8 mouse cellular contexts compared by ENCODE assay signal in the genomic region with DNA sequence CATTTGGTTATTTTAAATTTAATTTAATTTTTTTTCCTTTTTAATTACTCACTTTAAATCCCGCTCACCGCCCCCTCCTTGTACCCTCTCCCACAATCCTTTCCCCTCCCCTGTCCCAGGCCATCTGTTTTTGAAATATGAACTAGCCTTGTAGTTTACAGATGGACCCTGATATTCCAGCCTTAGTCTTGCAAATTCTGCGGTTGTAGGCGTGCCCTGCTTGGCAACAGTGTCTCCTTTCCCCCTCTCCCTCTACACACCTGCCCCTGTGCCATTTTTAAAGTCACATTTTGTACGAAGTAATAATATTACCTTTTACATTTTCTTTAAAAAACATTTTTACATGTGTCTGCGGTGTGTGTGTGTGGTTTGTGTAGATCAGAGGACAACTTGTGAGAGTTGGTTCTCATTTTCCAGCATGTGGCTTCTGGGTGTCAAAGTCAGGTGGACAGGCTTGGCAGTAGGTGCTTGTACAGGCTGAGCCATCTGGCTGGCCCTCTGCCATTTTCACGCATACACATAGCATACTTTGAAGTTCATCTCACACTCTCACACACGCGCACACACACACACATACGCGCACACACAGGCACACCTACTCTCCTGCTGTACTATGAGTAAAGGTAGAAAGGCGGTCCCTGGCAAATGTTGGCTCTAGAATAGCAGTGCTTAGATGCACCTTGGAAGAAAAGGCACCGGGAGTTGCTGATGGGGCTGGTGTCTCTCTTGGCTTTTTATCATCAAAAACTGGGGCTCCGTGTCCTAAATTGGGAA. TPM values are rescaled to one million over a fixed set of nuclear protein-coding genes. Genes with fewer than 3 reads are reported as not detected.
A peak's percentile ranks its signal among the peaks of the same experiment; 100 is the strongest.
DNase-seq lines count a peak whose midpoint lies in the region; ATAC-seq and TF ChIP-seq lines count a peak whose summit lies in the region.

No protein-coding gene starts in this region.

- DNase-seq in frontal cortex, adult 2 months (ENCODE audit: extremely low spot score in 1 of 2, low spot score in 1 of 2) = peak; percentile 24 to 41
- DNase-seq in frontal cortex, postnatal 14 days (ENCODE audit: low spot score in 2 of 2) = no peak
- DNase-seq in testis, postnatal 14 days (ENCODE audit: low spot score) = peak; percentile 66
- DNase-seq in testis, postnatal 10 days (ENCODE audit: low spot score) = no peak
- DNase-seq in left cerebral cortex, adult 2 months (ENCODE audit: extremely low spot score in 1 of 2, low spot score in 2 of 2) = peak in 1 of 2 experiments; percentile 61
- DNase-seq in thymus, adult 18-20 months = no peak
- no peak for DNase-seq in kidney, postnatal 25 days

- no peaks in the 10 kb centered on the region; the same call in 1 of the 2 replicates for H3K4me1 ChIP-seq in neural tube, embryonic 14.5 days (ENCODE audit: control insufficient read depth, insufficient read depth, low read length)

- peak overlapping the region; percentile 66 for H3K4me3 ChIP-seq in left cerebral cortex, adult 2 months
- peak overlapping the region; percentile 49 for H3K4me3 ChIP-seq in neural tube, embryonic 14.5 days (ENCODE audit: low read depth, low read length)

- H3K4me2 ChIP-seq in neural tube, embryonic 14.5 days (ENCODE audit: low read depth, low read length) = peak overlapping the region; percentile 91

- H3K9me3 ChIP-seq in neural tube, embryonic 14.5 days (ENCODE audit: control insufficient read depth, low read length) = no peaks in the 10 kb centered on the region

- peak overlapping the region; percentile 90; the same call in 1 of the 2 replicates for H3K27ac ChIP-seq in left cerebral cortex, adult 2 months
- no peak overlapping the region for H3K27ac ChIP-seq in neural tube, embryonic 14.5 days (ENCODE audit: low read depth, low read length)

- H3K27me3 ChIP-seq in neural tube, embryonic 14.5 days (ENCODE audit: control insufficient read depth, insufficient read depth, low read length) = no peaks in the 10 kb centered on the region

- H3K9ac ChIP-seq in neural tube, embryonic 14.5 days (replicated peaks; ENCODE audit: low read depth, low read length) = peak overlapping the region; percentile 68

- H3K36me3 ChIP-seq in neural tube, embryonic 14.5 days (ENCODE audit: control insufficient read depth, insufficient read depth, low read length) = no peaks in the 10 kb centered on the region

- intact Hi-C loops in left cerebral cortex, adult 2 months (cut with DNase I) = no loop called here

- no peak for TF ChIP-seq CTCF in left cerebral cortex, adult 2 months (IDR thresholded peaks at IDR 0.05)

- ATAC-seq in neural tube, embryonic 14.5 days (ENCODE audit: low read depth) = no peak

- 68% methylated on average over 14 of the region's 14 CpGs for WGBS in neural tube, embryonic 14.5 days

RNA-seq across cellular contexts. Expression of gene Snx20, which starts 7.7 kb away (rescaled TPM):
- 1.2 and 1.3 TPM in 2 replicates for polyA plus RNA-seq in frontal cortex, adult 2 months (2012; rRNA removed)
- total RNA-seq in left cerebral cortex, adult 2 months (2021) = 1 to 10 TPM in 1 of 2 experiments, under 1 TPM in 1; 0.98 to 1.6 TPM
- 1.0 and 1.2 TPM in 2 replicates for polyA plus RNA-seq in neural tube, embryonic 14.5 days (2014; fragmentation: Nextera tagmentation; extraction: Ambion mirVana)

RNA-seq across cellular contexts. Expression of gene Nod2, which starts 18.9 kb away (rescaled TPM):
- polyA plus RNA-seq in frontal cortex, adult 2 months (2012; rRNA removed) = 0.17 and 0.18 TPM in 2 replicates
- total RNA-seq in left cerebral cortex, adult 2 months (2021) = under 1 TPM; 0.27 to 0.65 TPM
- 0.09 and 0.19 TPM in 2 replicates for polyA plus RNA-seq in neural tube, embryonic 14.5 days (2014; fragmentation: Nextera tagmentation; extraction: Ambion mirVana)

Comparison
In these comparisons a context has a peak if more than half of its experiments do, and no peak if none do; other contexts are left out.
1. DNase-seq: peak in frontal cortex, adult 2 months (2 of 2) and testis, postnatal 14 days (single experiment); none in frontal cortex, postnatal 14 days (0 of 2), testis, postnatal 10 days (single experiment), thymus, adult 18-20 months (0 of 2) and kidney, postnatal 25 days (0 of 2).